Mouse (Mus musculus) left cerebral cortex, adult 2 months (tissue): ENCODE data around the gene Lama2. TPM values are rescaled to one million over a fixed set of nuclear protein-coding genes. Genes with fewer than 3 reads are reported as not detected.

Experiments
- DNase-seq, 2 experiments: peaks; one replicate each; pipeline ENCODE4 v3.0.0; 2021 to 2022; ENCODE audit warnings: low spot score in 2 of 2, mixed read lengths in 1 of 2; ENCODE audit errors: extremely low spot score in 1 of 2
- H3K27ac ChIP-seq: fragments of 200-600 bp; 2 replicates; pipeline ENCODE4 v1.8.1; 2022
- H3K4me3 ChIP-seq: fragments of 200-600 bp; 2 replicates; pipeline ENCODE4 v1.8.1; 2022
- CTCF ChIP-seq: fragments of 200-600 bp; IDR thresholded peaks from 2 replicates; pipeline ENCODE4 v1.8.1; 2022; ENCODE audit warnings: antibody characterized with exemption, mild to moderate bottlenecking, moderate library complexity
- intact Hi-C: fragments of 180-260 bp; cut with DNase I; formaldehyde crosslinking; loops from one replicate; pipeline ENCODE4 v1.15.1; 2025
- long read RNA-seq, 2 experiments: library from polyadenylated mRNA; stranded (forward); transcript quantifications; one replicate each; pipeline ENCODE4 v2.0.0; 2021; ENCODE audit warnings: borderline mapping rate in 2 of 2
- total RNA-seq, 2 experiments: library from RNA; stranded (reverse); gene quantifications; 2 replicates each; pipeline ENCODE4 v1.2.3; 2021

The Lama2 gene
- 10 to 100 TPM in 1 of 2 experiments, 1 to 10 TPM in 1; 7.2 to 11.6 TPM for total RNA-seq
- long read RNA-seq, experiment 1, partial matches to known transcripts: 0 of 2 reads
- long read RNA-seq, experiment 1, other reads (novel, unspliced or antisense): 2 of 2 reads
- long read RNA-seq, experiment 2, partial matches to known transcripts: 0 of 1 reads
- long read RNA-seq, experiment 2, other reads (novel, unspliced or antisense): 0 of 1 reads

- no peak for DNase-seq
- intact Hi-C loops: no loop called here
- Histone ChIP-seq H3K4me3 (no peak within 1 kb of the TSS), H3K27ac (no peak within 1 kb of the TSS)
- no peak for TF ChIP-seq CTCF
These were observed at the start of gene Lama2 for GRCm38 (mm10) chr10:27619658-27620057. Gene Lama2 (minus strand): TSS chr10:27619758.

- no peak for DNase-seq
- Histone ChIP-seq H3K4me3 (no peak overlapping the region), H3K27ac (no peak overlapping the region)
- intact Hi-C loops: no loop called here
- TF ChIP-seq CTCF: no peak
These were observed 44.8 kb upstream of the Lama2 start for GRCm38 (mm10) chr10:27664391-27664790.

GRCm38 (mm10) chr10:27663396-27663795 lies 43.8 kb upstream of the Lama2 start:
- TF ChIP-seq CTCF: no peak
- intact Hi-C loops: no loop called here
- DNase-seq: no peak
- Histone ChIP-seq H3K4me3 (no peak overlapping the region), H3K27ac (no peak overlapping the region)

- DNase-seq: no peak
- intact Hi-C loops: loop anchor here (2.0 to 10.0 kb wide), 3 partner anchors 269 to 503 kb away; no protein-coding TSS in a partner anchor
- Histone ChIP-seq H3K4me3 (no peak overlapping the region), H3K27ac (no peak overlapping the region)
- no peak for TF ChIP-seq CTCF
These were observed 34.6 kb upstream of the Lama2 start for GRCm38 (mm10) chr10:27654164-27654563.

- TF ChIP-seq CTCF: no peak
- no peak for DNase-seq
- intact Hi-C loops: loop anchor here (10.0 kb wide), 2 partner anchors 268 to 338 kb away; no protein-coding TSS in a partner anchor
- Histone ChIP-seq H3K4me3 (no peak overlapping the region), H3K27ac (peak overlapping the region; percentile 50)
These were observed 33.3 kb upstream of the Lama2 start for GRCm38 (mm10) chr10:27652694-27653335.

- H3K27ac ChIP-seq: no peak overlapping the region
- H3K4me3 ChIP-seq: no peak overlapping the region
- DNase-seq: no peak
- no peak for TF ChIP-seq CTCF
- intact Hi-C loops: no loop called here
These were observed 16.2 kb upstream of the Lama2 start for GRCm38 (mm10) chr10:27635721-27636120.

GRCm38 (mm10) chr10:27631002-27631401 lies 11.4 kb upstream of the Lama2 start:
- intact Hi-C loops: no loop called here
- no peak overlapping the region; the same call in 1 of the 2 replicates for H3K27ac ChIP-seq
- TF ChIP-seq CTCF: no peak
- H3K4me3 ChIP-seq: no peak overlapping the region
- DNase-seq: no peak

GRCm38 (mm10) chr10:27621697-27622449 lies 2.3 kb upstream of the Lama2 start:
- Histone ChIP-seq H3K27ac (no peak overlapping the region), H3K4me3 (no peak overlapping the region)
- no peak for TF ChIP-seq CTCF
- intact Hi-C loops: no loop called here
- no peak for DNase-seq

- no peak overlapping the region for H3K4me3 ChIP-seq
- TF ChIP-seq CTCF: no peak
- no peak overlapping the region for H3K27ac ChIP-seq
- intact Hi-C loops: no loop called here
- DNase-seq: no peak
These were observed 2.0 kb downstream of the Lama2 start for GRCm38 (mm10) chr10:27617522-27618020.

- no peak for TF ChIP-seq CTCF
- intact Hi-C loops: no loop called here
- DNase-seq: peak in 1 of 2 experiments; percentile 16
These were observed 2.7 kb downstream of the Lama2 start for GRCm38 (mm10) chr10:27616641-27617415.

GRCm38 (mm10) chr10:27595675-27596074 lies 23.9 kb downstream of the Lama2 start:
- no peak for DNase-seq
- no peak for TF ChIP-seq CTCF
- intact Hi-C loops: no loop called here
- H3K4me3 ChIP-seq: no peak overlapping the region
- H3K27ac ChIP-seq: no peak overlapping the region

More at GRCm38 (mm10) chr10:27616641-27617415, 2.7 kb downstream of the Lama2 start:
- Histone ChIP-seq H3K27ac (no peak overlapping the region), H3K4me3 (peak overlapping the region; percentile 39)
